Comparison of ENCODE assay signal across 11 mouse cellular contexts in the genomic region with DNA sequence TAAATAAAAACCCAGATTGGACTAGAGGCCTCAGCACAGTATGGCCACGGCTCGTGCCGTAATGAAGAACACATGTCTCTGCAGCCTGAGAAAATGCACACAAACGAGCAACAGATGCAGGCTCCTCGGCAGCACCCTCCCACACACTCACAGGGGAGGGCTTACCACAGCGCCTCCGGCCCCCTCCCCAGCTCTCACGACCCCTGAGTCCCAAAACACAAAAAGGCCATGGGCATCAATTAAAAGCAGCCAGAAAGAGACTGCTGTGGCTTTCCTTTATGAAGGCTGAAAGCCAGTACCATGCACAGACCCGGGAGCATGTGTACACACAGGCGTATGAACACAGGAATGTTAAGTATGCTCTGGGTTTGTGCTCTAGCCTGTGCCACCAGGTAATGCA.
A peak's percentile ranks its signal among the peaks of the same experiment; 100 is the strongest.
DNase-seq lines count a peak whose midpoint lies in the region; ATAC-seq and TF ChIP-seq lines count a peak whose summit lies in the region.
"Had no signal": no experiment of that assay in that cellular context is flagged by ENCODE, and none has a peak within 500 bp of the region (broad histone marks: within the 10 kb centered on the region; RNA-seq: fewer than 3 reads in every experiment).

No protein-coding gene starts in this region.

- no peak for TF ChIP-seq EP300 in heart, postnatal 0 days (IDR thresholded peaks at IDR 0.05; ENCODE audit: low read depth)

- TF ChIP-seq CTCF in heart, postnatal 0 days (IDR thresholded peaks at IDR 0.05; ENCODE audit: low read depth) = no peak

- H3K27ac ChIP-seq in heart, postnatal 0 days (ENCODE audit: low read depth) = peak overlapping the region; percentile 34; the same call in 1 of the 2 replicates
- H3K27ac ChIP-seq in hindbrain, embryonic 10.5 days = peak overlapping the region; percentile 76
- H3K27ac ChIP-seq in midbrain, embryonic 15.5 days = peak overlapping the region; percentile 62
- H3K27ac ChIP-seq: liver, embryonic 14.5 days had no signal

- H3K9ac ChIP-seq in heart, postnatal 0 days (replicated peaks; ENCODE audit: low read depth, low read length) = no peak overlapping the region
- no peak overlapping the region for H3K9ac ChIP-seq in midbrain, embryonic 15.5 days
- H3K9ac ChIP-seq: liver, embryonic 14.5 days had no signal

- DNase-seq in heart, postnatal 0 days (ENCODE audit: low spot score) = no peak
- DNase-seq in heart, postnatal 36 days = no peak
- DNase-seq in embryo, embryonic 10 days (ENCODE audit: low spot score) = peak; percentile 79
- DNase-seq in hindbrain, embryonic 10.5 days (ENCODE audit: low spot score) = peak; percentile 66
- DNase-seq in c-Kit-positive CD71-positive TER-119-positive erythroid progenitor cells, embryonic 14.5 days (ENCODE audit: low spot score) = no peak
- no peak for DNase-seq in thymus, postnatal 0 days (ENCODE audit: low spot score)
- no peak for DNase-seq in spleen, adult 12 weeks (ENCODE audit: low spot score)
- DNase-seq: gastrocnemius, postnatal 14 days had no signal

- H3K9me3 ChIP-seq in heart, postnatal 0 days (replicated peaks; ENCODE audit: control insufficient read depth, low read length) = no peaks in the 10 kb centered on the region
- no peaks in the 10 kb centered on the region for H3K9me3 ChIP-seq in hindbrain, embryonic 10.5 days
- no peaks in the 10 kb centered on the region for H3K9me3 ChIP-seq in midbrain, embryonic 15.5 days

- no peak for ATAC-seq in heart, postnatal 0 days (ENCODE audit: insufficient read depth, low read depth)
- 0 out of 2 replicates have a peak, but pooled peaks have one; percentile 34 for ATAC-seq in midbrain, embryonic 15.5 days (replicated peaks)

- 46% methylated on average over 10 of the region's 10 CpGs for WGBS in heart, postnatal 0 days
- WGBS in hindbrain, embryonic 10.5 days = 38% methylated on average over 10 of the region's 10 CpGs
- WGBS in midbrain, embryonic 15.5 days = 21% methylated on average over 10 of the region's 10 CpGs

- no peaks in the 10 kb centered on the region for H3K27me3 ChIP-seq in heart, postnatal 0 days (ENCODE audit: control insufficient read depth, insufficient read depth, low read length)
- H3K27me3 ChIP-seq in hindbrain, embryonic 10.5 days (ENCODE audit: insufficient read depth, poor library complexity, severe bottlenecking) = no peaks in the 10 kb centered on the region
- no peaks in the 10 kb centered on the region for H3K27me3 ChIP-seq in midbrain, embryonic 15.5 days (replicated peaks)
- H3K27me3 ChIP-seq: CH12.LX had no signal

- H3K4me1 ChIP-seq in heart, postnatal 0 days (ENCODE audit: control insufficient read depth, insufficient read depth) = peaks cover 69% of the 10 kb centered on the region
- peaks cover 84% of the 10 kb centered on the region for H3K4me1 ChIP-seq in hindbrain, embryonic 10.5 days (replicated peaks)
- H3K4me1 ChIP-seq in midbrain, embryonic 15.5 days = peaks cover 81% of the 10 kb centered on the region

- no peak overlapping the region for H3K4me2 ChIP-seq in heart, postnatal 0 days (ENCODE audit: low read depth, low read length)
- no peak overlapping the region for H3K4me2 ChIP-seq in midbrain, embryonic 15.5 days

- no peak overlapping the region for H3K4me3 ChIP-seq in heart, postnatal 0 days (ENCODE audit: low read depth, low read length)
- H3K4me3 ChIP-seq in hindbrain, embryonic 10.5 days = no peak overlapping the region
- no peak overlapping the region for H3K4me3 ChIP-seq in midbrain, embryonic 15.5 days

- H3K36me3 ChIP-seq in heart, postnatal 0 days (replicated peaks; ENCODE audit: control insufficient read depth, insufficient read depth, low read length) = no peaks in the 10 kb centered on the region
- H3K36me3 ChIP-seq in hindbrain, embryonic 10.5 days = no peaks in the 10 kb centered on the region
- no peaks in the 10 kb centered on the region for H3K36me3 ChIP-seq in midbrain, embryonic 15.5 days (replicated peaks)

- intact Hi-C loops in heart, postnatal 36 days (cut with DNase I) = no loop called here

Comparison
In these comparisons a context has a peak if more than half of its experiments do, and no peak if none do; other contexts are left out.
1. DNase-seq: peak in embryo, embryonic 10 days (single experiment) and hindbrain, embryonic 10.5 days (single experiment); none in heart, postnatal 0 days (single experiment), heart, postnatal 36 days (0 of 2), c-Kit-positive CD71-positive TER-119-positive erythroid progenitor cells, embryonic 14.5 days (single experiment), thymus, postnatal 0 days (single experiment) and spleen, adult 12 weeks (single experiment).
2. Peak in every context shown above with its lines, with median percentiles within 50 percentile points of each other: H3K27ac ChIP-seq.